In genomic region chr13:21717397-21718357, GRCm38 (mm10) we compare ENCODE assay signal across 8 mouse cellular contexts. TPM values are rescaled to one million over a fixed set of nuclear protein-coding genes. Genes with fewer than 3 reads are reported as not detected.
A peak's percentile ranks its signal among the peaks of the same experiment; 100 is the strongest.
DNase-seq lines count a peak whose midpoint lies in the region; ATAC-seq and TF ChIP-seq lines count a peak whose summit lies in the region.
"Not testable (repeated sequence)": the region's sequence is repeated elsewhere in the genome, so short reads cannot be mapped to it uniquely, and the experiment has no call there.

TSS of gene Hist1h3h (plus strand) at chr13:21717659.

- WGBS in forebrain, embryonic 11.5 days: under 1% methylated on average over 25 of the region's 56 CpGs
- 3% methylated on average over 24 of the region's 56 CpGs for WGBS in heart, embryonic 16.5 days
- WGBS in liver, embryonic 14.5 days (ENCODE audit: insufficient replicate concordance): under 1% methylated on average over 27 of the region's 56 CpGs
- WGBS in stomach, embryonic 16.5 days: under 1% methylated on average over 27 of the region's 56 CpGs

- peak; percentile 91; the same call in 1 of the 2 replicates for TF ChIP-seq POLR2A in CH12.LX (IDR thresholded peaks at IDR 0.05; ENCODE audit: low read depth, low read length)

- peak; percentile 52 for ATAC-seq in forebrain, embryonic 11.5 days (replicated peaks; ENCODE audit: low FRiP score)
- peak; percentile 32 for ATAC-seq in heart, embryonic 16.5 days (replicated peaks; ENCODE audit: extremely low read depth, insufficient read depth, low FRiP score)
- ATAC-seq in liver, embryonic 14.5 days (ENCODE audit: insufficient read depth): peak; percentile 21
- ATAC-seq in stomach, embryonic 16.5 days (ENCODE audit: insufficient read depth, low FRiP score): peak; percentile 27; the same call in 1 of the 2 replicates

- H3K27ac ChIP-seq in CH12.LX (ENCODE audit: insufficient read depth, low read depth): peak within 1 kb of the TSS; percentile 95
- peak within 1 kb of the TSS; percentile 98 for H3K27ac ChIP-seq in forebrain, embryonic 11.5 days (ENCODE audit: low read depth, low read length)
- H3K27ac ChIP-seq in heart, embryonic 16.5 days (ENCODE audit: low read length): peak within 1 kb of the TSS; percentile 86
- H3K27ac ChIP-seq in liver, embryonic 14.5 days: peak within 1 kb of the TSS; percentile 99
- peak within 1 kb of the TSS; percentile 97 for H3K27ac ChIP-seq in stomach, embryonic 16.5 days (ENCODE audit: low read length)

- H3K79me2 ChIP-seq in CH12.LX (replicated peaks; ENCODE audit: control insufficient read depth, extremely low read depth, insufficient read depth, poor library complexity, severe bottlenecking): not testable (repeated sequence)

- peak; percentile 94 for DNase-seq in CH12.LX (ENCODE audit: extremely low read depth)
- peak; percentile 90 for DNase-seq in c-Kit-positive CD71-positive TER-119-negative erythroid progenitor cells, embryonic 14.5 days (ENCODE audit: low read depth)
- DNase-seq in forebrain, embryonic 11.5 days (ENCODE audit: low spot score): peak; percentile 89
- peak; percentile 74 to 78 for DNase-seq in kidney, postnatal 36 days
- peak; percentile 90 to 92 (median 92) for DNase-seq in liver, embryonic 14.5 days (ENCODE audit: low read depth in 3 of 3, low spot score in 3 of 3)
- DNase-seq in neural tube, embryonic 10.5 days (ENCODE audit: extremely low spot score, low spot score): peak; percentile 85

- not testable (repeated sequence) for TF ChIP-seq CTCF in CH12.LX (conservative IDR thresholded peaks at IDR 0.05 in 1 of 2, IDR thresholded peaks at IDR 0.05 in 1 of 2; ENCODE audit: low read depth in 2 of 2, low read length in 2 of 2); liver, embryonic 14.5 days (IDR thresholded peaks at IDR 0.05; ENCODE audit: low read depth)

- peak within 1 kb of the TSS; percentile 82 for H3K9ac ChIP-seq in CH12.LX (ENCODE audit: insufficient read depth, low read depth)
- peak within 1 kb of the TSS; percentile 79 for H3K9ac ChIP-seq in forebrain, embryonic 11.5 days (ENCODE audit: low read length)
- H3K9ac ChIP-seq in heart, embryonic 16.5 days (ENCODE audit: low read length): peak within 1 kb of the TSS; percentile 74
- H3K9ac ChIP-seq in liver, embryonic 14.5 days (replicated peaks): peak within 1 kb of the TSS; percentile 98
- peak within 1 kb of the TSS; percentile 79 for H3K9ac ChIP-seq in stomach, embryonic 16.5 days (ENCODE audit: low read length)

- TF ChIP-seq EP300 in CH12.LX (IDR thresholded peaks at IDR 0.05; ENCODE audit: low read length): not testable (repeated sequence)
- peak; percentile 61 for TF ChIP-seq EP300 in liver, embryonic 14.5 days (IDR thresholded peaks at IDR 0.05; ENCODE audit: low read depth)

- in situ Hi-C loops in CH12.LX (cut with MboI; ENCODE audit: low pct_ligation_motif_present, low pct_unique_long_range_greater_than_20kb, low sequenced_read_pairs): loop anchor here (25.0 kb wide), 2 partner anchors 220 to 330 kb away; partner anchors contain the start of gene Zfp184

- H3K4me3 ChIP-seq in CH12.LX (replicated peaks in 1 of 3; ENCODE audit: low read depth in 2 of 3, low read length in 2 of 3, poor library complexity in 1 of 3): peak within 1 kb of the TSS; percentile 35 to 59 (median 50)
- H3K4me3 ChIP-seq in forebrain, embryonic 11.5 days (ENCODE audit: low read depth, low read length): peak within 1 kb of the TSS; percentile 46
- peak within 1 kb of the TSS; percentile 54 for H3K4me3 ChIP-seq in heart, embryonic 16.5 days (ENCODE audit: low read length)
- peak within 1 kb of the TSS; percentile 67 to 69 for H3K4me3 ChIP-seq in liver, embryonic 14.5 days (ENCODE audit: insufficient read depth in 1 of 2, low read depth in 2 of 2, low read length in 2 of 2)
- H3K4me3 ChIP-seq in stomach, embryonic 16.5 days (replicated peaks; ENCODE audit: low read length): peak within 1 kb of the TSS; percentile 57

- peaks cover 2 to 34% of the 10 kb centered on the region in 2 experiments; a peak in 2 of 4 replicates for H3K4me1 ChIP-seq in CH12.LX (ENCODE audit: control insufficient read depth in 1 of 2, insufficient read depth in 2 of 2)
- H3K4me1 ChIP-seq in forebrain, embryonic 11.5 days (replicated peaks; ENCODE audit: control insufficient read depth, insufficient read depth, low read length): not testable (repeated sequence)
- H3K4me1 ChIP-seq in heart, embryonic 16.5 days (ENCODE audit: control insufficient read depth, insufficient read depth, low read length): peaks cover 26% of the 10 kb centered on the region
- H3K4me1 ChIP-seq in liver, embryonic 14.5 days (replicated peaks; ENCODE audit: control insufficient read depth in 2 of 2, insufficient read depth in 2 of 2, low read length in 1 of 2): peaks cover 16 to 28% of the 10 kb centered on the region in 2 experiments
- H3K4me1 ChIP-seq in stomach, embryonic 16.5 days (ENCODE audit: control insufficient read depth, insufficient read depth, low read length): peaks cover 23% of the 10 kb centered on the region

- not testable (repeated sequence) for H3K9me3 ChIP-seq in CH12.LX (replicated peaks; ENCODE audit: low read length); forebrain, embryonic 11.5 days (ENCODE audit: control insufficient read depth, low read length); heart, embryonic 16.5 days (replicated peaks; ENCODE audit: control insufficient read depth, low read length); liver, embryonic 14.5 days (ENCODE audit: control insufficient read depth, low read length); stomach, embryonic 16.5 days (replicated peaks; ENCODE audit: control insufficient read depth, low read length)

- dilution Hi-C loops in CH12.LX (cut with MboI; ENCODE audit: extremely low pct_ligation_motif_present, extremely low pct_unique_long_range_greater_than_20kb, low sequenced_read_pairs): not testable (repeated sequence)

- not testable (repeated sequence) for H3K36me3 ChIP-seq in CH12.LX (replicated peaks in 1 of 2; ENCODE audit: control insufficient read depth in 1 of 2, insufficient read depth in 1 of 2, low read length in 1 of 2); forebrain, embryonic 11.5 days (ENCODE audit: control insufficient read depth, insufficient read depth, low read length); heart, embryonic 16.5 days (ENCODE audit: control insufficient read depth, insufficient read depth); liver, embryonic 14.5 days (replicated peaks; ENCODE audit: control insufficient read depth, insufficient read depth, low read depth); stomach, embryonic 16.5 days (ENCODE audit: control insufficient read depth, insufficient read depth, low read length)

- peak within 1 kb of the TSS; percentile 77 for H3K4me2 ChIP-seq in CH12.LX (ENCODE audit: insufficient read depth, low read depth, poor library complexity, severe bottlenecking)
- H3K4me2 ChIP-seq in forebrain, embryonic 11.5 days (ENCODE audit: low read depth, low read length, severe bottlenecking): peak within 1 kb of the TSS; percentile 84
- H3K4me2 ChIP-seq in heart, embryonic 16.5 days (ENCODE audit: low read depth, low read length): peak within 1 kb of the TSS; percentile 91
- H3K4me2 ChIP-seq in liver, embryonic 14.5 days (ENCODE audit: low read depth): peak within 1 kb of the TSS; percentile 99
- peak within 1 kb of the TSS; percentile 83 for H3K4me2 ChIP-seq in stomach, embryonic 16.5 days (ENCODE audit: low read depth, low read length)

- not testable (repeated sequence) for H3K27me3 ChIP-seq in CH12.LX (replicated peaks); forebrain, embryonic 11.5 days (ENCODE audit: control insufficient read depth, insufficient read depth, low read length); heart, embryonic 16.5 days (ENCODE audit: control insufficient read depth, insufficient read depth, low read length); liver, embryonic 14.5 days (ENCODE audit: control insufficient read depth, insufficient read depth, low read length); stomach, embryonic 16.5 days (ENCODE audit: control insufficient read depth, insufficient read depth, low read length)

- TF ChIP-seq RAD21 in CH12.LX (IDR thresholded peaks at IDR 0.05; ENCODE audit: low read depth, low read length): not testable (repeated sequence)

TF ChIP-seq in CH12.LX, 34 proteins besides CTCF, POLR2A, EP300 and RAD21 (continues in another document):
- TF ChIP-seq POLR2AphosphoS2 (IDR thresholded peaks at IDR 0.05; ENCODE audit: low read depth, low read length) (peak; percentile 99), TBP (conservative IDR thresholded peaks at IDR 0.05; ENCODE audit: low read depth, low read length) (peak; percentile 98), NELFE (IDR thresholded peaks at IDR 0.05; ENCODE audit: low read depth, low read length) (peak; percentile 98), ZMIZ1 (IDR thresholded peaks at IDR 0.05; ENCODE audit: low read depth, low read length) (peak; percentile 99), SIN3A (IDR thresholded peaks at IDR 0.05; ENCODE audit: low read length) (peak; percentile 35; the same call in 1 of the 2 replicates), RCOR1 (conservative IDR thresholded peaks at IDR 0.05; ENCODE audit: low read depth, low read length) (0 out of 2 replicates have a peak, but pooled peaks have one; percentile 3), CHD1 (IDR thresholded peaks at IDR 0.05; ENCODE audit: low read depth, low read length) (0 out of 2 replicates have a peak, but pooled peaks have one; percentile 39), CHD2 (IDR thresholded peaks at IDR 0.05; ENCODE audit: low read length) (peak; percentile 71), E2F4 (IDR thresholded peaks at IDR 0.05; ENCODE audit: insufficient replicate concordance, low read depth, low read length) (0 out of 2 replicates have a peak, but pooled peaks have one; percentile 74), TCF12 (IDR thresholded peaks at IDR 0.05; ENCODE audit: low read depth, low read length) (peak; percentile 74), UBTF (IDR thresholded peaks at IDR 0.05; ENCODE audit: low read depth, low read length) (peak; percentile 79), HCFC1 (IDR thresholded peaks at IDR 0.05; ENCODE audit: low read depth, low read length) (peak; percentile 45)

RNA-seq across cellular contexts. Expression of gene Hist1h3h, which starts in this region (rescaled TPM):
- total RNA-seq in CH12.LX (2012; rRNA removed) (1,605 and 1,657 TPM in 2 replicates), CH12.LX (2014; rRNA removed) (18.2 and 21.7 TPM in 2 replicates)
- 9.5 and 18.6 TPM in 2 replicates for polyA plus RNA-seq in CH12.LX (2012; ENCODE audit: insufficient read length, low read depth)
- polyA plus RNA-seq in forebrain, embryonic 11.5 days (2014; fragmentation: Nextera tagmentation; extraction: Ambion mirVana): 16.8 and 17.4 TPM in 2 replicates
- polyA plus RNA-seq in heart, embryonic 16.5 days (2015; fragmentation: Nextera tagmentation; extraction: Ambion mirVana): 4.8 and 6.2 TPM in 2 replicates
- 31.3 and 51.5 TPM in 2 replicates for polyA plus RNA-seq in liver, embryonic 14.5 days (2012; rRNA removed)
- 4.7 and 7.9 TPM in 2 replicates for polyA plus RNA-seq in liver, embryonic 14.5 days (2014; fragmentation: Nextera tagmentation; extraction: Ambion mirVana)
- 4.6 and 5.6 TPM in 2 replicates for polyA plus RNA-seq in stomach, embryonic 16.5 days (2015; fragmentation: Nextera tagmentation; extraction: Ambion mirVana)

Comparison
In these comparisons a context has a peak if more than half of its experiments do, and no peak if none do; other contexts are left out.
1. Peak in every context shown above with its lines: DNase-seq, ATAC-seq, H3K4me3 ChIP-seq and H3K27ac ChIP-seq.